Mouse (Mus musculus) stomach, postnatal 0 days (tissue): ENCODE data around the gene A430033K04Rik.

Experiments
- CTCF ChIP-seq: IDR thresholded peaks from 2 replicates; pipeline ENCODE4 v1.5.1; 2016; ENCODE audit warnings: antibody characterized with exemption, low read depth, mild to moderate bottlenecking, moderate library complexity
- EP300 ChIP-seq: optimal IDR thresholded peaks from 2 replicates; pipeline ENCODE3; 2016; ENCODE audit warnings: antibody characterized with exemption

DNA sequence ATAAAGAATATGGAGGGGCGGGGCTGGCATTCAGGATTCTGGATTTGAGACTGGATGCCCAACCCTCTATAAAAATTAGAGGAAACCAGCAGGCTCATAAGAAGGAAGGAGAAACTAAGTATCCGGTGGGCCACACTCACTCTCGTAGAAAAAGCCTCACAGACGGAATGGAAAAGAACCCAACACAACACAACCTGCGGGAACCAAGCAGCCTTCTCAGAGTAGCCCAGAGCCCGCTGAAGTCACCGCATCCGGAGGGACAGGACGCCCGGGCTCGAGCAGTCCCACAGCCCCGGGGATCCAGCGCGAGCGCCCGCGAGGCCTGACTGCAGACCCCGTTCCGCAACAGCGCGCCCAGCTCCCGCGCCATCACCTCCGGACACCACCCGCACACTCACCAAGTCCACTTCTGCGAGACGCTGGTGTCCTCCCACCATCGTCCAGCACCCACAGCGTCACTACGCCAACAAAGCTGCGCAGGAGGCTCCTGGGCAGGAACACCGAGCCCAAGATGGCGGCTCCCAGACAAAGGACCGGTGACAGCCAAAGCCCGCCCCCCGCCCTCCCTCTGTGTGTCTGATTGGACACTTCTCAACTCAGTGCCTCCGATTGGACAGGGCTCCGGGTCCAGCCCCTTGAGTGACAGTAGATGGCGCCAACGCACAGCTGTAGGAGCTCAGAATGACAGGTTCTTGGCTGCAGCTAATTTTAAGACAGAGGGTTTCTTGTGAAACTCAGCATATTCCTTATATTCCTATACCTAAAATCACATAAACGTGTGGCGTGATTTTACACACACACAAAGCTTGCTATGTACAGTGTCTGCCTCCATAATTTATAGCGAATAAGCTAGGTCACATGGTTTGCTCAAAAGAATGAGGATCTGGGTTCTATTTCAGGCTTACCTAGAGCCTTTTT lies 3.2 kb upstream of the A430033K04Rik start, which contains the start of gene Zfp68:
- peak; percentile 88 for TF ChIP-seq EP300
- TF ChIP-seq CTCF: peak; percentile 62
